Mouse (Mus musculus) hindbrain, embryonic 15.5 days (tissue): ENCODE results near the gene Tspan12. TPM values are rescaled to one million over a fixed set of nuclear protein-coding genes. Genes with fewer than 3 reads are reported as not detected.

Experiments
- ATAC-seq: fragments of 200-750 bp; cut with Nextera tagmentation; 2 replicates; pipeline ENCODE4 v1.8.0; 2017; ENCODE audit warnings: low read depth, moderate number of reproducible peaks, moderate TSS enrichment; ENCODE audit not compliant: low FRiP score
- H3K27ac ChIP-seq: fragments of 300-500 bp; sonication (generic); replicated peaks from 2 replicates; pipeline ENCODE4 v1.5.1; 2015; ENCODE audit warnings: mild to moderate bottlenecking, inconsistent platforms
- H3K27me3 ChIP-seq: fragments of 300-500 bp; sonication (generic); 2 replicates; pipeline ENCODE4 v1.6.1; 2015; ENCODE audit warnings: control low read depth, inconsistent platforms
- H3K36me3 ChIP-seq: fragments of 300-500 bp; sonication (generic); 2 replicates; pipeline ENCODE4 v1.6.1; 2015; ENCODE audit warnings: control low read depth, inconsistent platforms
- H3K4me1 ChIP-seq: fragments of 300-500 bp; sonication (generic); replicated peaks from 2 replicates; pipeline ENCODE4 v1.6.1; 2015; ENCODE audit warnings: control low read depth, inconsistent platforms
- H3K4me2 ChIP-seq: fragments of 300-500 bp; sonication (generic); 2 replicates; pipeline ENCODE4 v1.6.1; 2015; ENCODE audit warnings: moderate library complexity, mild to moderate bottlenecking, inconsistent platforms
- H3K4me3 ChIP-seq: fragments of 300-500 bp; sonication (generic); 2 replicates; pipeline ENCODE4 v1.5.1; 2015; ENCODE audit warnings: mild to moderate bottlenecking, inconsistent platforms
- H3K9ac ChIP-seq: fragments of 300-500 bp; sonication (generic); 2 replicates; pipeline ENCODE4 v1.6.1; 2015; ENCODE audit warnings: inconsistent platforms
- H3K9me3 ChIP-seq: fragments of 300-500 bp; sonication (generic); 2 replicates; pipeline ENCODE4 v1.6.1; 2016; ENCODE audit warnings: control low read depth, inconsistent platforms
- WGBS: fragments of 180-500 bp; shearing (Covaris S2); methylation state at CpG from one replicate; pipeline ENCODE4 v1.1.7; 2015; 5-methylcytosine and 5-hydroxymethylcytosine counted together
- polyA plus RNA-seq: library from polyadenylated mRNA; unstranded; fragments of >200 nt; fragmentation: Nextera tagmentation; extraction: Ambion mirVana; gene quantifications from 2 replicates; pipeline ENCODE4 v1.2.1, GENCODE M21; 2015

Tspan12 gene
- polyA plus RNA-seq, 1 experiment from 2014 or later, result 66.8 TPM

- H3K36me3 ChIP-seq, result no peaks in the 10 kb centered on the region
- no peaks in the 10 kb centered on the region for H3K9me3 ChIP-seq
- H3K27ac ChIP-seq, result no peak overlapping the region
- no peaks in the 10 kb centered on the region for H3K4me1 ChIP-seq
- H3K4me3 ChIP-seq, result no peak overlapping the region
- no peak overlapping the region for H3K4me2 ChIP-seq
- ATAC-seq, result no peak
- H3K27me3 ChIP-seq, result no peaks in the 10 kb centered on the region
- no peak overlapping the region for H3K9ac ChIP-seq
- 91% methylated on average over 3 of the region's 3 CpGs for WGBS
Observed at GRCm38 (mm10) chr6:21744615-21745266, 107.6 kb downstream of the Tspan12 start.

GRCm38 (mm10) chr6:21740606-21741005, 111.7 kb downstream of the Tspan12 start:
- Histone ChIP-seq H3K27me3 (no peaks in the 10 kb centered on the region), H3K4me1 (no peaks in the 10 kb centered on the region), H3K9ac (no peak overlapping the region), H3K9me3 (no peaks in the 10 kb centered on the region), H3K4me2 (no peak overlapping the region), H3K36me3 (no peaks in the 10 kb centered on the region), H3K4me3 (no peak overlapping the region), H3K27ac (no peak overlapping the region)
- 63% methylated on average over 2 of the region's 2 CpGs for WGBS
- ATAC-seq, result no peak

GRCm38 (mm10) chr6:21722238-21722637, 130.1 kb downstream of the Tspan12 start:
- 87% methylated on average over 10 of the region's 10 CpGs for WGBS
- peaks cover 5% of the 10 kb centered on the region; the same call in 1 of the 2 replicates for H3K36me3 ChIP-seq
- H3K27me3 ChIP-seq, result no peaks in the 10 kb centered on the region
- H3K4me1 ChIP-seq, result no peaks in the 10 kb centered on the region
- no peak overlapping the region for H3K4me3 ChIP-seq
- no peak overlapping the region for H3K4me2 ChIP-seq
- no peaks in the 10 kb centered on the region for H3K9me3 ChIP-seq
- no peak overlapping the region for H3K9ac ChIP-seq
- H3K27ac ChIP-seq, result no peak overlapping the region
- no peak for ATAC-seq

Other genes with a start within 250 kb of the Tspan12 start
- gene Ing3, start 97.1 kb upstream of the Tspan12 start, polyA plus RNA-seq, result 42.6 and 45.4 TPM in 2 replicates
- gene Cped1, start 133.4 kb upstream of the Tspan12 start, polyA plus RNA-seq, result 3.7 and 4.6 TPM in 2 replicates